Mouse (Mus musculus) lung, embryonic 15.5 days (tissue): ENCODE data around the gene Apol6. TPM values are rescaled to one million over a fixed set of nuclear protein-coding genes. Genes with fewer than 3 reads are reported as not detected.

Experiments used
- ATAC-seq: fragments of 200-750 bp; cut with Nextera tagmentation; 2 replicates; pipeline ENCODE4 v1.8.0; 2017; ENCODE audit warnings: moderate number of reproducible peaks, borderline replicate concordance; ENCODE audit not compliant: low FRiP score, low TSS enrichment; ENCODE audit errors: extremely low read depth
- H3K27ac ChIP-seq: fragments of 300-500 bp; sonication (generic); 2 replicates; pipeline ENCODE4 v1.5.1; 2015; ENCODE audit warnings: moderate library complexity, mild to moderate bottlenecking, inconsistent platforms
- H3K27me3 ChIP-seq: fragments of 300-500 bp; sonication (generic); 2 replicates; pipeline ENCODE4 v1.6.1; 2015; ENCODE audit warnings: inconsistent platforms
- H3K36me3 ChIP-seq: fragments of 300-500 bp; sonication (generic); 2 replicates; pipeline ENCODE4 v1.6.1; 2015; ENCODE audit warnings: inconsistent platforms
- H3K4me1 ChIP-seq: fragments of 300-500 bp; sonication (generic); 2 replicates; pipeline ENCODE4 v1.6.1; 2015; ENCODE audit warnings: inconsistent platforms
- H3K4me2 ChIP-seq: fragments of 300-500 bp; sonication (generic); 2 replicates; pipeline ENCODE4 v1.6.1; 2015; ENCODE audit warnings: inconsistent platforms, mild to moderate bottlenecking, moderate library complexity
- H3K4me3 ChIP-seq: fragments of 300-500 bp; sonication (generic); 2 replicates; pipeline ENCODE4 v1.5.1; 2015; ENCODE audit warnings: mild to moderate bottlenecking, inconsistent platforms
- H3K9ac ChIP-seq: fragments of 300-500 bp; sonication (generic); 2 replicates; pipeline ENCODE4 v1.6.1; 2015; ENCODE audit warnings: inconsistent platforms
- H3K9me3 ChIP-seq: fragments of 300-500 bp; sonication (generic); 2 replicates; pipeline ENCODE4 v1.6.1; 2016; ENCODE audit warnings: inconsistent platforms
- WGBS: fragments of 180-500 bp; shearing (Covaris S2); methylation state at CpG from one replicate; pipeline ENCODE4 v1.1.7; 2015; 5-methylcytosine and 5-hydroxymethylcytosine counted together
- polyA plus RNA-seq: library from polyadenylated mRNA; unstranded; fragments of >200 nt; fragmentation: Nextera tagmentation; extraction: Ambion mirVana; gene quantifications from 2 replicates; pipeline ENCODE4 v1.2.1, GENCODE M21; 2015

The Apol6 gene
- polyA plus RNA-seq, 1 experiment from 2014 or later: not detected

DNA sequence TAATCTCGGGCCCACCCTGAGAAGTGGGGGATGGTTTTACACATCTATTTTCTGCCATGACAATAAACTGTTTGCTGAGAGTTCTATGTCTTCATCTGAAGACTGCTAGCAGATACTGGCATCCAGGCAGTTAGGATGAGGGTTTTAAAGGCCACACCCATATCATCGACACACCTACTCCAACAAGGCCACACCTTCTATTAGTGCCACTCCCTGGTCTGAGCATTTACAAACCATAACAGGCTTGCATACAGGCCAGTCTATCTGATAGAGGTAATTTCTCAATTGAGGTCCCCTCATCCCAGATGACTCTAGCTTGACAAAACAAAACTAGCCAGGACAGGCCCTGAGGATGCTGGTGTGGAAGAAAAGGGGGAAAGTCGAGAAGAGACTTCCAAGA is 8.9 kb upstream of the Apol6 start:
- ATAC-seq: no peak
- Histone ChIP-seq H3K4me1 (peaks cover 25% of the 10 kb centered on the region), H3K9me3 (no peaks in the 10 kb centered on the region), H3K9ac (no peak overlapping the region), H3K4me3 (no peak overlapping the region), H3K4me2 (no peak overlapping the region), H3K27me3 (no peaks in the 10 kb centered on the region), H3K36me3 (no peaks in the 10 kb centered on the region), H3K27ac (peak overlapping the region; percentile 98)
- WGBS: 81% methylated on average over 3 of the region's 3 CpGs

DNA sequence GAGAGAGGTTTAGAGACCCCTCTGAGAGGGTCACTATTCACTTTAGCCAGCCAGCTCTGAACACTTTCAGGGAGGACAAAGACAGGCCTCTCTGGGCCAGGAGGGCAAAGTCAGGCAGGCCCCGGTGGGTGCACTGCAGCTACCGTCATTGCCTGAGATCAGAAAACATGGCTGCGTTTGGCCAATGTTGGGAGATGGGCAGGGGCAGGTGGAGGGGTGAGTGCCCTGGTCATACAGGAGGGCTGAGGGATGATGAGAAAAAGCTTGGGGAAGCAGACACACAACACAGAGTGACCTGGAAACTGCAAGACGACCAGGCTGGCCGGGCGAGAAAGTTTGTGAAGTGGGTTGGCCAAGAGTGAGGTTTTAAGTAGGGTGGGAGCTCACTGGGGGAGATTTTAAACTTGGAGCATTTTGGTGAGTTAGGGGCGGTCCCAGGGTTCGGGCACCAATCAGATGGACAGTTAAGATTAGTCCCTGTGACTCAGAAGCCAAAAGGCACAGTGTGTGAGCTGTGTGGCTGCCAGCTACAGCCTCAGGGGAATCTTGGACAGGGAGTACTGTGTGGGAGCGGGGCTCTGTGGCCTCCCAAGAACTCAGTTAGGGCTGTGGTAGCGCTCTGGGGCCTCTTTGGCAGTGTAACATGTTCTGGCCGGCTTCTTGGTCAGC is 8.1 kb upstream of the Apol6 start:
- ATAC-seq: peak; percentile 86
- WGBS: 45% methylated on average over 11 of the region's 11 CpGs
- Histone ChIP-seq H3K27ac (peak overlapping the region; percentile 98), H3K27me3 (no peaks in the 10 kb centered on the region), H3K4me2 (no peak overlapping the region), H3K9me3 (no peaks in the 10 kb centered on the region), H3K9ac (no peak overlapping the region), H3K4me3 (no peak overlapping the region), H3K36me3 (no peaks in the 10 kb centered on the region), H3K4me1 (peaks cover 25% of the 10 kb centered on the region)

DNA sequence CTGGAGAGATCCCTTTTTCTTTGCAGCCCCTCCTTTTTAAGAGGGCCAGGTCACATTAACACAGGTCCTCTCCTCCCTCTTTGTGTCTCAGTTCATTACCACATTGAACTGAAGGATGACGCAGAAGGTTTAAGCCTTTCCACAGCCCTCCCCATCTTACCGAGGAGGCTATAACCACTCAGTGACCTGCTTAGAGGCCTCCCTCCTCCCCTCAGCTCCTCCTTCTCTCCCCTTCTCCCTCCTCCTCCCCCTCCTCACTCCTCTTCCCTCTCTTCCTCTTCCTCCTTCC is 7.6 kb upstream of the Apol6 start:
- 0 out of 2 replicates have a peak overlapping the region, but pooled peaks have one; percentile 23 for H3K9ac ChIP-seq

DNA sequence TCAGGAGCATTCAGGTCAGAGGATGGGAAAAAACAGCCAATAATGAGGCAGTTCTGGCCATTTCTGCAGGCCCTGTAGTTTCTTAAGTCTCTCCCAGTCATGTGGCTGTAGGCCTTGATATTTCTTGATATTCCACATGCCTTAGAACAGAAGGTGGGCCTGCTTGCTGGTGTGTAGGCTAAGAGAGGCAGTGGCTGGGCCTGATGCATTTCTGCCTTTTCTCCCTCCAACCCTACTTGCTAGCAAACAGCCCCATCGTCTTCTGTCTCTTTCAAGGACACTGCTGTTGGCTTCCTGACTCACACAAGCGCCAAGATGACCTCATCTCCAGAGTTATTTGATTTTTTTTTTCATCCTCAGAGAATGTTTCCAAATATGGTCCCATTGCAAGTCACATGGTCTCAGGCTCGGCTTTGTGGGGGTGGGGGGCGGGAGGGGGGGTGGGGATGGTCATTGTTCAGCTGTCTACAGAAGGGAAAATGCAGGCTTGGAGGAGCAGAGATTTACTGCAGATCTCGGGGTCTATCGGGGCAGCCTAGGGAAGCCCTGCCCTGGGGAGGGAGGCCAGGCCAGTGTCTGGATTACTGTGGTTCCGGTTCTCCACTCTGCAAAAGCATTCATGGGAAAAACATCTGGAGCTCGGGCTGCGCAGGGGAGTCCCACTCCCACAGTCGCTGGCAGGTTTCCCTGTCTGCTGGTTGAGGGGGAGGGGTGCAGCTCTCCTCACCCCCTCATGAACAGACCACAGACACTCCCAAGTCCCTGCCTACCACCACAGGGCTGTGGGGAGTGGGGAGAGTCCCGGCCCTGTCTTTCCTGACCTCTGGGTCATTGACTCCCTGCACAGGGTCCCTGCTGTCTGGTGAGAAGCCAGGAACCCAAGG is 7.0 kb upstream of the Apol6 start:
- Histone ChIP-seq H3K4me1 (peaks cover 25% of the 10 kb centered on the region), H3K4me2 (peak overlapping the region; percentile 34), H3K27me3 (no peaks in the 10 kb centered on the region), H3K27ac (peak overlapping the region; percentile 98), H3K9me3 (no peaks in the 10 kb centered on the region), H3K9ac (peak overlapping the region; percentile 23; the same call in 1 of the 2 replicates), H3K36me3 (no peaks in the 10 kb centered on the region), H3K4me3 (no peak overlapping the region)
- 6% methylated on average over 11 of the region's 11 CpGs for WGBS
- ATAC-seq: peak; percentile 81

More for the DNA sequence above, 7.6 kb upstream of the Apol6 start:
- H3K9me3 ChIP-seq: no peaks in the 10 kb centered on the region
- H3K4me3 ChIP-seq: no peak overlapping the region
- WGBS: 5% methylated on average over 2 of the region's 2 CpGs
- peak; percentile 39 for ATAC-seq
- H3K4me1 ChIP-seq: peaks cover 25% of the 10 kb centered on the region
- no peaks in the 10 kb centered on the region for H3K36me3 ChIP-seq
- peak overlapping the region; percentile 98 for H3K27ac ChIP-seq
- no peaks in the 10 kb centered on the region for H3K27me3 ChIP-seq
- peak overlapping the region; percentile 34 for H3K4me2 ChIP-seq

DNA sequence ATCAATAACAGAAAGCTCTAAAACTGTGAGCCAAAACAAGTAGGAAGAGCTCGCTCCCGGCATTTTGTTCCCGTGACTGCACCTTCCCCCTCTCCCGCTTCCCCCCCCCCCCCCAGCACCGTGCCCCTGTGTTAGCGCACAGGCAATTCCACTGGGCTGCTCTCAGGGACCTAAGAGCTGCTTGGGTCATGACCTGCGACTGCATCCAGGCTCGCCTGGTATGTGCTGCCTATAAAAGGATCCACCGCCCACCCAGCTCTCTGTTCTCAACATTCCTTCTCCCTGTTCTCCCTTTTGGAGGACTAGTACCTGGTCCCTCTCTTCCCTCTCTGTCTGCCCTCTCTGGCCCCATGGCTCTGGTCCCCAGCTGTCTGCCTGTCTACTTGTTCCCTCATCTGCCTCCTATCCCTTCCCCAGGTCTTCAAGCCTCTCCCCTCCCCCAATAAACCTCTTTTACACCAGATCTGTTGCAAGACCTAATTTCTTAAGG is 5.3 kb upstream of the Apol6 start:
- no peak for ATAC-seq
- no peaks in the 10 kb centered on the region for H3K9me3 ChIP-seq
- no peak overlapping the region for H3K9ac ChIP-seq
- H3K27ac ChIP-seq: no peak overlapping the region
- peaks cover 25% of the 10 kb centered on the region for H3K4me1 ChIP-seq
- H3K27me3 ChIP-seq: no peaks in the 10 kb centered on the region
- no peaks in the 10 kb centered on the region for H3K36me3 ChIP-seq
- WGBS: 64% methylated on average over 8 of the region's 9 CpGs
- H3K4me3 ChIP-seq: no peak overlapping the region
- H3K4me2 ChIP-seq: no peak overlapping the region

DNA sequence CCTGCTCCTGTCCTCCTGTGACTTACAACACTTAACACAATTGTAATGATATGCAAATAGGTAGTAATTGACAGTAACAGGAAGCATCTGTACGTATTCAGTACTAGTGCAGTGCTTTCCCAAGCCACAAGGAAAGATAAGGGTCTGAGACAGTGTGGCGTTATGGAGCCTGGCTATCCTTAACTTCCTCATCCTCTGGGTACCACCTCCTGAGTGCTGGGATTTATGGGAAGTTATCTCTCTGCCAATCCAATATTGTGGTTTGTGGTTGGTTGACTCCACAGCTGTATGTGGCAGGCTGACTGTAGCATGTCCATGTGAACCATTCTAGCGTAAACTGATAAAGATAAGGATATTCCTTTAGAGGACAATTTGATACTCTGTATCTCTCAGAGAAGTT is 3.7 kb upstream of the Apol6 start:
- Histone ChIP-seq H3K4me3 (no peak overlapping the region), H3K36me3 (no peaks in the 10 kb centered on the region), H3K9ac (no peak overlapping the region), H3K9me3 (no peaks in the 10 kb centered on the region), H3K27ac (no peak overlapping the region), H3K4me1 (peaks cover 25% of the 10 kb centered on the region), H3K27me3 (no peaks in the 10 kb centered on the region), H3K4me2 (no peak overlapping the region)
- 65% methylated on average over 3 of the region's 3 CpGs for WGBS
- no peak for ATAC-seq

DNA sequence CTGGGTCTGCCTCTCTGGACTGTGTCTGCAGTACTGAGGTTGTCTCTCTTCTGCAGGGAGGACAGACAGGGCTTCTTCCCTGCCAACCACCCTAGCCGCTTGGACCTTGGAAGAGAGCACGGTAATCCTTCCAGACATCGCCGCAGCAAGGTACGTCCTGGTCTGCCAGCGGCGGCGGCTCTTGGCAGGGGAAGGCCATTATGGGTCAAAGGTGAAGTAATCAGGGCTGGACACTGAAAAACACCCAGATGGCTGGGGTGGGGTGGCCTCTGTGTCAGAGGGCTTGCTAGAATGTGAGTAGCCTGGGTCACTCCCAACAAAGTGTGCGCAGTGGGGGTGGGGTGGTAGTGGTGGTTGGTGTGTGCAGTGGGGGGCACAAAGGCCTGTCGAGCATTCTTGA is 1.1 kb downstream of the Apol6 start:
- no peak overlapping the region for H3K9ac ChIP-seq
- H3K27ac ChIP-seq: no peak overlapping the region
- 45% methylated on average over 10 of the region's 10 CpGs for WGBS
- H3K4me3 ChIP-seq: no peak overlapping the region
- no peak overlapping the region for H3K4me2 ChIP-seq
- no peaks in the 10 kb centered on the region for H3K9me3 ChIP-seq
- no peaks in the 10 kb centered on the region for H3K4me1 ChIP-seq
- no peaks in the 10 kb centered on the region for H3K27me3 ChIP-seq
- H3K36me3 ChIP-seq: no peaks in the 10 kb centered on the region
- no peak for ATAC-seq

DNA sequence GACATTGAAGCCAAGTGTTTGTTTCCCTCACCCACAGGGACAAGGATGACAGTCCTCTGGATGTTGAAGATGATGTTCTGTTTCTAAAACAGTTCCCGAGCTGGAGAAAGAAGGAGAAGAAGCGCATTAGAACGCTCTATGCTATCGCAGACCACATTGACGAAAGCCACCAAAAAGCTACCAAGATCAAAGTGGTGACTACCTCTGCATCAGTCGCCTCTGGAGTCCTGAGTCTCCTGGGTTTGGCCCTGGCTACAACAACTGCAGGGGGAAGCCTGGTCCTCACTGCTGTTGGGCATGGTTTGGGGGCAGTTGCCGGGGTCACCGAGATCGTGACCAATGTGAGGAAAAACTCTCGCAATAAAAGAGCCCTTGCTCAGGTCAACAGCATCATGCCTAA is 6.0 kb downstream of the Apol6 start, which contains the start of gene Mb:
TSS of gene Mb (minus strand) at position 101 of the 400 bp plus-strand sequence.
- no peak within 1 kb of the TSS for H3K27ac ChIP-seq
- WGBS: 86% methylated on average over 10 of the region's 10 CpGs
- H3K4me1 ChIP-seq: 0 out of 2 replicates have a peak, but pooled peaks cover 3% of the 10 kb centered on the region
- no peak within 1 kb of the TSS for H3K4me2 ChIP-seq
- H3K4me3 ChIP-seq: no peak within 1 kb of the TSS
- H3K36me3 ChIP-seq: no peaks in the 10 kb centered on the region
- ATAC-seq: no peak
- no peaks in the 10 kb centered on the region for H3K9me3 ChIP-seq
- no peak within 1 kb of the TSS for H3K9ac ChIP-seq
- no peaks in the 10 kb centered on the region for H3K27me3 ChIP-seq

DNA sequence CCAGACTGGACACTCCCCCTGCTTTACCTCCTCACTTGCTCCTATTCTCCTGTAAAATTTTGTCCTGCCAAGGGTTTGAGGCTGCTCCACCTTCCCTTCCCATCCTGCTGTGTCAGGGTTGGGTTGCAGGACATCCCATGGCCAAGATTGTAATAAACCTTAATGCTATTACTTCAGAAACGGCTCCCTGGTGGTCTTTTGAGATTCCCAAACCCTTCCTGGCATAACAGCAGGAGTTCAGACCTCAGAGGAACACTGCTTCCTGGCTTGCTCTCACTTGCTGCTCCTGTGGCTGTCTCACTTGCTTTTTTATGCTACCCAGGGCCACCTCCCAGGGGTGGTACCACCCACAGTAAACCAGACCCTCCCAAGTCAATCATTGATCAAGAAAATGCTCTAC is 7.6 kb downstream of the Apol6 start:
- Histone ChIP-seq H3K4me1 (peaks cover 10% of the 10 kb centered on the region), H3K27ac (no peak overlapping the region), H3K9ac (no peak overlapping the region), H3K36me3 (no peaks in the 10 kb centered on the region), H3K4me3 (no peak overlapping the region), H3K27me3 (no peaks in the 10 kb centered on the region), H3K9me3 (no peaks in the 10 kb centered on the region), H3K4me2 (no peak overlapping the region)
- no peak for ATAC-seq
- WGBS: 29% methylated on average over 1 of the region's 1 CpGs

DNA sequence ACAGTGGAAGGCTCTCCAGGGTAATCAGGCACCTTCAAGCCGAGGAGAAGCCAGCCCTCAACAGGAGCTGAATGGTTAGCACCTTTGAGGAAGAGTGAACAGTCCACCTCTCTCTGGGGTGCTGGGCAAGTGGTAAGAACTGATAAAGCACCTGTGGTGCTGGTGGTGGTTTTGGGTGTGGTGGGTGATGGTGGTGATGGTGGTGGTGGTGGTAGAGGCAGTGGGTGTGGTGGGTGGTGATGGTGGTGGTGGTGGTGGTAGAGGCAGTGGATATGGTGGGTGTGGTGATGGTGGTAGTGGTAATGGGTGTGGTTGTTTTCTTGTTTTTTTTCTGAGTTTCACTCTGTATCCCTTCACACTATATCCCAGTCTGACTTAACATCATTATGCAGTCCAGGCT is 8.5 kb downstream of the Apol6 start:
- no peaks in the 10 kb centered on the region for H3K27me3 ChIP-seq
- no peaks in the 10 kb centered on the region for H3K9me3 ChIP-seq
- H3K36me3 ChIP-seq: no peaks in the 10 kb centered on the region
- H3K4me3 ChIP-seq: no peak overlapping the region
- no peak overlapping the region for H3K4me2 ChIP-seq
- H3K4me1 ChIP-seq: peaks cover 14% of the 10 kb centered on the region
- ATAC-seq: no peak
- 80% methylated on average over 1 of the region's 1 CpGs for WGBS
- H3K27ac ChIP-seq: no peak overlapping the region
- H3K9ac ChIP-seq: no peak overlapping the region

DNA sequence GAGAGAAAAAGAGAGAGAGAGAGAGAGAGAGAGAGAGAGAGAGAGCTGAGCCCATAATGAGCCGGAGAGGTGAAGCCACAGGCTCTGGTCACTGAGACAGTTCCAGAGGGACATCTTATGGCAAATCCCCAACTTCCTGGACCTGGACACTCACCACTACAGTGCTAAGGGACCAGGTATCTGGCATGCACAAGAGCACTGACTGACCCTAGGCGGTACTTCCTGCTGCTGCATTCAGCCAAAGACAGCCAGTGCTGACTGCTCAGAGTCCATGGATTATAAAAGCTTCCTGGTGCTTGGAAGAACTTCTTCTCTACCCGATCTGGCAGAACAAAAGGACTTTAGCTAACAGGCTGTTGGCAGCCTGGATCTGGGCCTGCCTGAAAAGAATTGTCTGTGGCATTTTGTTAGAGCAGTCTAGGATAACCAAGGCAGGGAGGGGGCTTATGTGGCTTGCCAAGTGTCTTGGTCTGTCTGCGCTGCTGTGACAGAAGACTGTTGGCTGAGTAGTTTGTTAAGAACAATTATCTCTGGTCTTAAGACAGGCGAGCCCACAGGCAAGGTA is 10.2 kb downstream of the Apol6 start:
- Histone ChIP-seq H3K27me3 (no peaks in the 10 kb centered on the region), H3K4me1 (peaks cover 14% of the 10 kb centered on the region), H3K9ac (no peak overlapping the region), H3K9me3 (no peaks in the 10 kb centered on the region), H3K4me2 (no peak overlapping the region), H3K4me3 (no peak overlapping the region), H3K27ac (no peak overlapping the region), H3K36me3 (no peaks in the 10 kb centered on the region)
- ATAC-seq: no peak
- 61% methylated on average over 5 of the region's 5 CpGs for WGBS
